Mouse (Mus musculus) mouse trophoblast stem cell (cell line): ENCODE results near the gene Gm49384.

Experiments
- in situ Hi-C, 2 experiments: fragments of 300-500 bp; cut with MseI, MboI; formaldehyde crosslinking; loops; 2 replicates in 1 of 2; 3 replicates in 1 of 2; pipeline ENCODE4 v1.15.1; 2025

Gm49384 gene

DNA sequence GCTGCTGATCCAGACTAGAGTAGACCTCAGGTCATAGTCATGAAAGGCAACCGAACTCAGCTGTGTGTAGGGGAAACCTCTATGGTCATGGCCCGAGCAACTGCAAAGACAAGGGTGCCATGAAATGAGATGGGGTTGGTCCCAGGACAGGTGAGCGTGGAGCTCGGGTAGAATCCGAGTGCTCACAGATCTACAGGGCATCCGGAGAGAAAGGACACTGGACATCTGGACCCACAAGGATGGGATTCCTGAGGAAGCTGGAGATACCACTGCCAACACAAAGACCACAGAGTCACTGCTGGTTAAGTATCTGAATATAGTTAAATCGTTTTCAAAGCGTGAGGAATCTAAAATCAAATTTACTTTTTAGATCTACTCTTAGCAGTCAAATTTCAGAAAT lies 3.3 kb upstream of the Gm49384 start:
- in situ Hi-C loops, result no loop called here

DNA sequence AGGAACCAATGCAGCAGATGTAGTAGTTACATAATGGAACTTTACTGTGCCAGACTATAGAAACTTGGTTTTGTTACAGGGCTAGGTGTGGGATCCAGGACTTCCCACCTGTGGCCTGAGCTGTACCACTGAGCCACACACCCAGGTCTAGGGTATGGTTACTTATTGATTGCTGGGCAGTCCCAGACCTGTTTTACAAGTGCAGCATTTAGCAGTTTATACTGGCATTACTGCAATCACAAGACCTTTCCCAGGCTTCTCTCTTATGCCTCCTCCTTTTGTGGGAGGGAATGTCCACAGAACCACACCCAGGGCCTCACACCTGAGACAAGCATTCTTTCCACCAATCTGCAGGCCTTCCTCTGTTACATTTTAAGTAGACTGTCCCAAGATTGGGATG lies 5.1 kb downstream of the Gm49384 start:
- in situ Hi-C loops, result no loop called here

DNA sequence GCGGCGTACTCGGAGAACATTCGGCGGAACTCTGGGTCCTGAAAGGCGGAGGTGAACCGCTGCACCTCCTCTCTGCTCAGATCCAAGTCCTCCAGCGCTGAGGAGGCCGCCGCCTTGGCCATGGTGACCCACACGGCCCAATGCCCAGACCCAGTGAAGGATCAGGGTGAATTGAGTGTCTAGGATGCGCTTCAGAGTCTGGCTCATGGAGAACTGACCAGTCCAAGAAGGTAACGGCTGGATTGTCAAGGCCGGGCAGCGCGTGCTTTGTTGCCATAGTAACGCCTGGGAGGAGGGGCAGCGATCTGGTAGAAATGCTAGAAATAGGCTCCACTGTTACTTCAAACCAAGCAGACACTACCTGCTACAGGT lies 5.9 kb downstream of the Gm49384 start, which contains the start of gene Dnaaf2:
Dnaaf2 (minus strand) TSS at position 266 of the 372 bp plus-strand sequence.
- in situ Hi-C loops, result no loop called here

DNA sequence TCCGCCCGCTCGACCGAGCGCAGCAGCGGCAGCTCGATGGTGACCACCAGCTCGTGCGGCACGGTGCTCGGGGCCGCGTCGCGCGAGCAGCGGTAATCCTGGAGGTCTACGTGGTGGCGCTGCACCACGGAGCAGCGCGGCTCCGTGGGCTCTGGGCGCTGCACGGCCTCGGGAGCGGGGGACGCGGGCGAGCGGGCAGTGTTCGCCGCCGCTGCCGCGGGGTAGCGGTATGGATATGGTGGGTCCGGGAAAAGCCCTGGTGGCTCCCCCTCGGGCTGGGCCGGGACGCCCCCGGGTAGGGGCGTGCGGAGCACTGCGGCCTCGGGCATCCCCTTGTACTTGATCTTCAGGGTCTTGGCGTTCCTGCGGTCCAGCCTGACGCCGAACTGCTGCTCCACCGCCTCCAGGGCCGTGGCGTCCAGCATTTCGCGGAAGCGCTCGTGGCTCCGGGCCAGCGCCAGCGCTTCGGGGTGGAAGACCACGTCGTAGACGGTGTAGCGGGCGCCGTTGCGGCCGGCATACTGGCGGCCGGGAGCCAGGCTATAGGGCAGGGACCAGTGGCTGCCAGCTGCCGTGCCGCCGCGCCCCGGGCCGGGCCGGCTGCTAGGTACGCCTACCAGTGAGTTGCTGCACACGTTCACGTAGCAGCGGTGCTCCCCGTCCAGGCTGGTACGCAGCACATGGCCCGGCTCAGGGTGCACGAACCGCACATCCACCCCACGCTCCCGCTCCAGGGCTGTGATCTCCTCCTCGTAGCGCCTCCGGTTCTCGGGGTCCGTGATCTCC lies 6.5 kb downstream of the Gm49384 start:
- in situ Hi-C loops, result no loop called here

DNA sequence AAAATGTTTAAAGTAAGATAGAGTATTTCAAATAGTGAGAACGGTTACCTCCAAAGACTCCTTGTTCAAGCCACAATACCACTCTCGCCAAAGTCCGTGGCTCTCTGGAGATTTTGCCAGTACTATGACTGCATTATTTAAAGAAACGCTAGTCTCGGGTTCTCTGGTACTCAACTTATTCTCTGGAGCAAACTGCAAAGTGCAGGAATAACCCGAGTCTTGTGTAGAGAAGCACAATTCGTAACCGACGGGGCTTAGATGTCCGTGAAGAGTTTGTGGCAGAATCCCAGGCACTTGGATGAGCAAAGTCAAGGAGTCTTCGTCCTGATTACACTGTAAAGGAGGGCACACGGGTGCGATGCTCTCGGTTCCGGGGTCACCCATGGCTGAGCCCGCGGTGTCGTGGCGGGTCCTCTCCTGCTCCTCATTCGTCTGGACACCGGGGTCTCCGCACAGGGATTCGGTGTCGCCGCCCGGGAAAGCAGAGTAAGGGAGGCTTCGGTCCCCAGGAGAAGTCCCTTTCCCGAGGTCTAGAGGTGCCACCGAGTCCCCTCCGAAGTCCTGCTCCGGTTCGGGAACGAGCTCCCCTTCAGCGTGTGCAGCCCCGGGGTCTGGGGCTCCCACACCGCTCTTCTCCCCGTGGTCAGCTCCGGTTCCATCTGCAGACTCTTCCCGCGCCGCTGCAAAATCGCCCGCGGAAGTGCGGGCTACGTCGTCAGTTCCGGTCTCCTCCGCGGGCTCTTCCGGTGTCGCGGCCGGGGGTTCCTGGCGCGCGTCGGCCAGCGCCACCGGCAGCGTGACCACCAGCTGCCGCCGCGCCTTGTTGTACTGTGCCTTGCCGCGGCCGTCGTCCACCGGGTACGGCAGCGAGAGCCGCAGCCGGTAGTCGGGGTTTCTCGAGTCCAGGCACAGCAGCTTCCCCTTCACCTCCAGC lies 7.4 kb downstream of the Gm49384 start, which contains the start of gene Gm49383:
Gm49383 (minus strand) TSS at position 661 of the 934 bp plus-strand sequence.
- in situ Hi-C loops, result no loop called here

DNA sequence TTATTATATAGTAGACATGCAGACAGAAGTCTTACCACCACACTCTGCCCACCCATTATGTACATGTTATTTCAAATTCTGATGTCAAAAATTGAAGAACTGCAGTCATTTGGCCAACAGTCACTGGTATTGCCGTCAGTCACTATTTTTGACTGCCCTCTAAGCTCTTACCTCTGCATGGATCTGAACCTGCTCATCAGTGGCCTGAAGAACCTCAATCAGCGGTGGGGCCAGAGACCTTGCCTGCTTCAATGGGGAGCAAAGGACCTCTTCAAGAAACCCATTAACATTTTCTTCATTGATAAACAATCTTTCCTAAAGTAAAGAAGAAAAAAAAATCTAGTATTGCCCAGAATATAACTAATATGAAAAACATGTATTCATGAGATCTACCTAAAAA lies 11.4 kb downstream of the Gm49384 start:
- in situ Hi-C loops, result no loop called here

DNA sequence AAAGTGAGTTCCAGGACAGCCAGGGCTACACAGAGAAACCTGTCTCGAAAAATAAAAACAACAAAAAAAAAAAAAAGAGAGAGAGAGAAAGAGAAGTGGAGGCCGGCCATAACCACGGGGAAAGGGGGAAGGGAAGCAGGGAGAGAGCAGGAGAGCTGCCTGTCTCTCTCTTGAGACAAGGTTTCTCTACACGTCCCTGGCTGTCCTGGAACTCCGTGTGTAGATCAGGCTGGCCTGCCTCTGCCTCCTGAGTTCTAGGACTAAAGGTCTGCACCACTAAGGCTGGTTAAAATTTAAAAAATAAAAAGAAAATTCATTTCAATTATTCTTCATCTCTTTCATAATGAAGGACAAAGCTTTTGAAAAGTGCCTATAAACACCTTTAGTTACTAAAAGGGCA lies 12.7 kb downstream of the Gm49384 start:
- in situ Hi-C loops, result no loop called here

DNA sequence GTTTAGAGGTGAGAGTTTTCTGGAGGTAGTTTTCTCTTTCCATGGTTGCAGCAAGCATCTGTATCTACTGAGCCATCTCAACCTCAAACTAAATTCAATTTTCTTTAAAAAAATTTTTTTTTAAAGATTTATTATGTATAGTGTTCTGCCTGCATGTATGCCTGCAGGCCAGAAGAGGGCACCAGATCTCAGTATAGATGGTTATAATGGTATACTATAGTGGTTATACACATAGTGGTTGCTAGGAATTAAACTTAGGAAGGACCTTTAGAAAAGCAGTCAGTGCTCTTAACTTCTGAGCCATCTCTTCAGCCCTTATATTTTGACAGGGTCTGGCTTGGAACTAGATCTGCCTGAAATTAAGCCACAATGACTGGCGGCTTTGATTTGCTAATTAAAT lies 13.5 kb downstream of the Gm49384 start:
- in situ Hi-C loops, result no loop called here

DNA sequence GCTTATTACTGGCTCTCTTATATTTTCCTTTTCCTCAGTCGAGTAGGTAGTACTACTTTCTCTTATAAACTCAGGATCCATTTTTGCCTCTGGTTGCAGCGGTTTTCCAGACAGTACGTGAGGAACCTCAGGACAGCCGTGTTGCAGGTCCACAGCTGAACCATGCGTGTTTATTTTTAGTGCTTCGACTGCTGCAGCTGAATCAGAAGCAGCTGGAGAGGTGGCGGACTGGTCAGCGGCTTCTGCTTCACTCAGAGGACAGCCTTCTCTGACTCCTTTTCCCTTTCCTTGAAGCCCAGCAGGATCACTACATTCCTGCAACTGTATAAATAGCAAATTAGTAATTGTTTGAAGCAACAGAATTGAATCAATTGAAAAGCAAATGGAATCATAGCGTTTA lies 14.0 kb downstream of the Gm49384 start:
- in situ Hi-C loops, result no loop called here

DNA sequence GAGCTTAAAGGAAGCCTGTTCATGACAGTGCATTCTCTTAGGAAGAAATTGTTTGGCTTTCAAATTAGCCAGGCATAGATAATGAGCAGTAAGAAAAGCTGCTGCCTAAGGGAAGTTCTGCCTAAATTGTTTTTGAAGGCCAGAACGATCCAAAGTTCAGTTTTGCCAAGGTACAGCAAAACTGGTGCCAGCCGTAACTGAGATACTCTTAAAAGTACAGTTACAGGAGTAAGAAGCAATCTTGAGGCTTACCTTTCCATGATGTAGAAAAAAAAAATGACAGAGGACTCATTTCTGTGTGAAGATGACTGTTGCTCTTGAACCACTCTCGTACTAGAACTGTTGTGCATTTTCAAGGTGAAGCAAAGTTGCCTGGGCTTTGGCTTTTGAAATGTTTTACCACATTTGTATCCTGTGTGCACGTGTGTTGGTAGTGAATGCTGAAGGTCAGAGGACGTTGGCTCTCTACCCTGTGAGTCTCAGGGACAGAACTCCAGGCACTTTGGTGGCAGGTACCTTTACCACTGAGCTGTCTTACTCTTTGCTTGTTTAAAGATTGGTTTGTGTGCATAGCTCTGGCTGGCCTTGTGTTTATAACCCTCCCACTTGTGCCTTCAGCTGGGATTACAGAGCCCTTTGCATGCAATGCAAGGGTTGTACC lies 17.1 kb downstream of the Gm49384 start:
- in situ Hi-C loops, result no loop called here

DNA sequence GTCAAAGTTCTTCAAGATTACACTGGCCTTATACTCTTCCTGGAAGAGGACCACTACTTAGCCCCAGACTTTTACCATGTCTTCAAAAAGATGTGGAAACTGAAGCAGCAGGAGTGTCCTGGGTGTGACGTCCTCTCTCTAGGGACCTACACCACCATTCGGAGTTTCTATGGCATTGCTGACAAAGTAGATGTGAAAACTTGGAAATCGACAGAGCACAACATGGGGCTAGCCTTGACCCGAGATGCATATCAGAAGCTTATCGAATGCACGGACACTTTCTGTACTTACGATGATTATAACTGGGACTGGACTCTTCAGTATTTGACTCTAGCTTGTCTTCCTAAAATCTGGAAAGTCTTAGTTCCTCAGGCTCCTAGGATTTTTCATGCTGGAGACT lies 18.7 kb downstream of the Gm49384 start:
- in situ Hi-C loops, result no loop called here

DNA sequence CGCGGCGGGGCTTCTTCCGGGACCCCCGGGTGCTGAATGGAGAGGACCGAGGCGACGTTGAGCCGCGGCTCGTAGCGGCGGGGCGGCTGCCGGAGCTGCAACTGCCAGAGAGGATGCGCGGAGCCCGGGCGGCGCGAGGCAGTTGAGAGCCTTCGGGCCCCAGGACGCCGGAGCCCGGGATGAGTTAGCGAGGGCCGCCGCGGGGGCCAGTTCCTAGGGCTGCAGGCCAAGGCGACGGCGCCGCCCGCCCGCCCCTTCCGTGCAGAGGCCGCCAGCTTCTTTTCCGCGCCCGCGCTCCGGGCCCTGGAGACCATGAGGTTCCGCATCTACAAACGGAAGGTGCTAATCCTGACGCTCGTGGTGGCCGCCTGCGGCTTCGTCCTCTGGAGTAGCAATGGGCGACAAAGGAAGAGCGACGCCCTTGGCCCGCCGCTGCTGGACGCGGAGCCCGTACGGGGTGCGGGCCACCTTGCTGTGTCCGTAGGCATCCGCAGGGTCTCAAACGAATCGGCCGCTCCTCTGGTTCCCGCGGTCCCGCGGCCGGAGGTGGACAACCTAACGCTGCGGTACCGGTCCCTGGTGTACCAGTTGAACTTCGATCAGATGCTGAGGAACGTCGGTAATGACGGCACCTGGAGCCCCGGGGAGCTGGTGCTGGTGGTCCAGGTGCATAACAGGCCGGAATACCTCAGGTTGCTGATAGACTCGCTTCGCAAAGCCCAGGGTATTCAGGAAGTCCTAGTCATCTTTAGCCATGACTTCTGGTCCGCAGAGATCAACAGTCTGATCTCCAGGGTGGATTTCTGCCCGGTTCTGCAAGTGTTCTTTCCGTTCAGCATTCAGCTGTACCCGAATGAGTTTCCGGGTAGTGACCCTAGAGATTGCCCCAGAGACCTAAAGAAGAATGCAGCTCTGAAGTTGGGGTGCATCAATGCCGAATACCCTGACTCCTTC lies 19.4 kb downstream of the Gm49384 start:
- in situ Hi-C loops, result no loop called here

DNA sequence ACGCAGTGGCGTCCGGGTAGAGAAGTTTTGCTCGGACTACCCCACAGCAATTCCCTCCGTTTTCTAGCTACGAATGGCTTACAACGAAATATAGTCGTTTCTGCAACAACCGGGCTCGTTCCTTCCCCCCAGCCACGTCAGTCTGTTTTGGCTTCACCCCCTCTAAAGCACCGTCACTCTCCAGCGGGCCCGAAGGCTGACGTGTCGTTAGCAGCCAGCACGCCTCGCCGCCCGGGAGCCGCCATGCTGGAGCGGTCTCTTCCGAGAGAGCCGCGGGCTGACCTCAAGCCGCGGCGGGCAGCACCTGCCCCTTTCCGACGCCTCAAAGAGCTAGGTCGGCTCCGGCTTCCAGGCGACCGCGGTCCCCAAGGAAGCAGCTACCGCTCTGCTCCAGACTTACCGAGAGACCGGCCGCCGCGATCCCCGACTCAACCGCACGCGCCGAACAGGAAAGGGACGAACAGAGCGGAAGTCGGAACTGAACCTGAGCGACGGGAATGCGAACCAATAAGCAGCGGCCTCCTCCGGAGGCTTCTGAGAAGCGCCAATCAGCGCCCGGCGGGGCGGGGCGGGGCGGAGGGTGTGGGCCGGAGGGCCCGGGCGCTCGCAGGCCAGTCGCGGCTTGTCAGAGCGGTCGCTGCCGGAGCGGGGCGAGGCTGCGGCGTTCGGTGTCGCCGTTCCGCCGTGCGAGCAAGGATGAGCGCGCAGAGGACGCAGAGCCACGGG lies 20.3 kb downstream of the Gm49384 start, which contains the start of the genes Rpl36al and Mgat2:
Rpl36al (minus strand) TSS at position 501 of the 726 bp plus-strand sequence.
Mgat2 (plus strand) TSS at position 575 of the 726 bp plus-strand sequence.
- in situ Hi-C loops, result no loop called here

DNA sequence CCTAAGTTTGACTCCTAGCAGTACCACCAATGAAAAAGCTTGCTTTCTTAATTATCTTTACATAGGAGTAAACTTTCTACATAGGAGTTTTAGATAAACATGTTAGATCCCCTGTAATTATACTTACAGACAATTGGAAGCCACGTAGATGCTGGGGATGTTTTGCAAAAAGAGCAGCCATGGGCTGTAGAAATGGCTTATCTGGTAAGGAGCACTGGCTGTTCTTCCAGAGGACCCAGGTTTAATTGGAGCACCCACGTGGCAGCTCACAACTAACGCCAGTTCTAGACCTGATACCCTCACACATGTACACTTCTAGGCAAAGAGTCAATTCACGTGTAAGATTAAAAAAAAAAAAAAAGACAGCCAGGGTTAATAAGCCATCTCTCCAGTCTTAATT lies 22.3 kb downstream of the Gm49384 start:
- in situ Hi-C loops, result no loop called here

DNA sequence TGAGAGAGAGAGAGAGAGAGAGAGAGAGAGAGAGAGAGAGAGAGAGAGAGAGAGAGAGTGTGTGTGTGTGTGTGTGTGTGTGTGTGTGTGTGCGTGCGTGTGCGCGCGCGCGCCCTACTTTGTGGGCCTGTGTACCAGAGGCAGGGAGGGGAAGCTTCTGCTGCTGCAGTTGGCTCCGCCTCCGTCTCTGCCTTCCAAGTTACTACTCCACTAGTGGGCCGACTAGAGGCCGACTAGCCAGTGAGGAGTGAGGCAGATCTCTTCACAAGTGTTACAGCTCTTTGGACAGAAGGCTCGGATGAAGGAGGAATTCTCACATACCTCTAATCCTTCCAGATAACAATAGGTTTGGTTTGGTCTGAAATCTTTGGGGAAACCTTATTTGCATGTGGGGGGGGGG lies 24.7 kb downstream of the Gm49384 start:
- in situ Hi-C loops, result no loop called here

DNA sequence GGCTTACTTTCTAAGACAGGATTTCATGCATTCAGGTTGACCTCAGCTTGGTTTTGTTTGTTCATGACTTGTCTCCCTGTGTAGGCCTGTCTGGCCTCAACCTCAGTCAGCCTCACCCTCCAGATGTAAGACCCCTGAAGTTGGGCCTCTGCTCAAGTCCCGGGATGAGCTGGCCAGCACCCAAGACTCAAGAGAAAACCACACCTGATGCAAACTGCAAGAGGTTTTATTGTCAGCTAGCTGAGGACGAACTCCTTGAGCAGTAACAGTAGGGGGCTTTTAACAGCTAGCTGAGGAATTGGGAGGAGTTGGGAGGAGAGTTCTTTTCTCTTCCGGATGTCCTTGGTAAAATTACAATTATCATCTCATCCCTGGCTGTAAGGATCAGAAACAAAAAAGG lies 26.5 kb downstream of the Gm49384 start:
- in situ Hi-C loops, result no loop called here

DNA sequence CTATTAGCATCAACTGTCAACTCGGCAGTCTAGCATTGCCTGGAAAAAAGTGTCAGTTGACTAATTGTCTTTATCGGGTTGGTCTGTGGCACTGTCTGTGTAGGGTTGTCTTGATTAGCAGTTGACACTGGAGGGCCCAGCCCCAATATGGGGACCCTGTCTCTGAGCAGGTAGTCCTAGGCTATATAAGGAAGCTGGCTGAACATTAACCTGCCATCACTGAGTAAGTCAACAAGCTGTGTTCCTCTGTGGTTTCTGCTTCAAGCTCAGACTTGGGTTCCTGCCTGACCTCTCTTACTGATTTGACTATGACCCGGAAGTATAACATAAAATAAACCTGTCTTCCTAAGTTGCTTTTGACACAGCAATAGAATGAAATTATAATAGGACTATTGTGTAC lies 28.1 kb downstream of the Gm49384 start:
- in situ Hi-C loops, result no loop called here

DNA sequence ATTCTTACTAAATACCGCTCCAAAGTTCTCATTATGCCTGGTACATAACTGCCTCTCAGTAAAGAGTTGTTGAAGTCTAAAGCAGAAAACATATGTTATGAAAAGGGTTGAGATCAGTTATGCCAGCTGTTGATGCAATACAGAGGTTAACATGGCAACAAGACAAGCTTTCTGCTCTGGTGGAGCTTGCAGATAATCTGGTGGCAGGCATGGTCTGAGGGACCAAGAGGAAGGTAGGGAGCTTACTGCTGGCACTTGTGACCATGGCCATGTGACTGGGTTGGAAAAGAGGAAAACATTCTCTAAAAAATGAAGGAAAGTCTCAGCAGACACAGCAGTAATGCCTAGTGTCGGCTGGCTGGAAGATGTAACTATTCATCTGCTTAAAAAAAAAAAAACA lies 32.8 kb downstream of the Gm49384 start:
- in situ Hi-C loops, result no loop called here

DNA sequence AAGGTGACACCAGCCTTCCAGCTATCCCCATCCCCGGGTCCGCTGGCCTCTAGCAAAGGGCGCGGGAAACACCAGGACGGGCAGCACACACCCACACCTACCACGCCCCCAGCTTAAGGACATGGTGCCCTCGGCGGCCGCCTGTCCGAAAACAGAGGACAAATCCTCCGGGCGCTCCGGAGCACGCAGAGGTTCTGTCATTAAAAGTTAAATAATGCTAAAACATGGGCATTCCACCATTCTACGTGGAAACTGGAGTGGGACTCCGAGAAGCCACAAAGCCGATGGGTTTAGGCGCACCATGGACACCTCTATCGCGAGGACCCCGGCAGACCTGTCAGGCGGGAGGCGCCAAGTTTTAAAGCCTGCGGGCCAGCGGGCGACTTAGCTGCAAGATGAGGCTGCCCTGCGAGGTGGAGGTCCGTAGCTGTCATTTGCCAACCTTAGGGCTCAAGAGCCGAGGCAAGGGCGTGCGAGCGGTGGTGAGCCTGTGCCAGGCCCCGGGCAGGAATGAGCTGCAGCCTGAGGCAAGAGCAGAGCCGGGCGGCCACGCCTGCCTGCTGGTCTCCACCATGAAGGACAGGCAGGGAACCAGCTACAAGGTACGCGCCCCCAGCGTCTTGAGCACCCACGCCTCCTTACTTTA lies 35.5 kb downstream of the Gm49384 start, which contains the start of gene Lrr1:
Lrr1 (plus strand) TSS at position 354 of the 646 bp plus-strand sequence.
- in situ Hi-C loops, result no loop called here
